Mouse (Mus musculus) liver, postnatal 0 days (tissue): ENCODE measurements around the gene Kctd19.

ENCODE experiments used
- CTCF ChIP-seq: sonication (generic); IDR thresholded peaks from 2 replicates; pipeline ENCODE4 v1.5.1; 2016; ENCODE audit warnings: antibody characterized with exemption, low read depth
- EP300 ChIP-seq: IDR thresholded peaks from 2 replicates; pipeline ENCODE4 v1.6.1; 2016; ENCODE audit warnings: antibody characterized with exemption, low read depth, mild to moderate bottlenecking

DNA sequence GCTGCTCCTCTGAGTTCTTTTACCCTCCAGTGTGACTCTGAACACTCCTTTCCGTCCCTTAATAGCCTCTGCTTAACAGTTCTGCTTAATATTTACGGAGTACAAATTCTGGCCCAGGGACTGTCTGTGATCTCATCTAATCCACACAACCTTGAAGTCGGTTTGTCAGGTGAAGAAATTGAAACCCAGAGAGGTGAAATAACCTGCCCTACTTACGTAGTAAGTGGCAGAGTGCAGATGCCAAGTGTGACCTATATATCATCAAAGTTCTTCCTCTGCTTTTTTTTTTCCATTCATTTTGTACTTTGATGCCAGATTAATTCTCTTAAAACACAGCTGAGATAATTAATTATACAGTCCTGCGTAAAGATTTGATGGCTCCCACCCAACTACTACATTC lies 20.8 kb upstream of the Kctd19 start:
- no peak for TF ChIP-seq CTCF
- no peak for TF ChIP-seq EP300
